Mouse (Mus musculus) liver, embryonic 14.5 days (tissue): Measurements from ENCODE around the gene Slc4a8. TPM values are rescaled to one million over a fixed set of nuclear protein-coding genes. Genes with fewer than 3 reads are reported as not detected.
A peak's percentile ranks its signal among the peaks of the same experiment; 100 is the strongest.

Source experiments
- ATAC-seq: fragments of 200-750 bp; cut with Nextera tagmentation; 2 replicates; pipeline ENCODE4 v1.8.0; 2017; ENCODE audit warnings: moderate number of reproducible peaks, mild to moderate bottlenecking, moderate library complexity; ENCODE audit not compliant: insufficient read depth
- DNase-seq, 3 experiments: peaks; one replicate each; pipeline ENCODE4 v3.0.0-alpha.2; 2012 to 2013; ENCODE audit warnings: low read depth in 3 of 3, low spot score in 3 of 3
- H3K27ac ChIP-seq: fragments of 300-500 bp; sonication (generic); 2 replicates; pipeline ENCODE4 v1.5.1; 2014; ENCODE audit warnings: moderate library complexity, mild to moderate bottlenecking, control low read depth, inconsistent platforms
- H3K27me3 ChIP-seq: fragments of 300-500 bp; sonication (generic); 2 replicates; pipeline ENCODE4 v1.6.1; 2014; ENCODE audit warnings: mild to moderate bottlenecking, low read length, moderate library complexity; ENCODE audit not compliant: control insufficient read depth, insufficient read depth
- H3K36me3 ChIP-seq: fragments of 300-500 bp; sonication (generic); replicated peaks from 2 replicates; pipeline ENCODE4 v1.6.1; 2014; ENCODE audit warnings: low read depth; ENCODE audit not compliant: control insufficient read depth, insufficient read depth
- H3K4me1 ChIP-seq, 2 experiments: fragments of 200-500 bp in 1 of 2; fragments of 300-500 bp in 1 of 2; sonication (generic) in 1 of 2; replicated peaks; 2 replicates each; pipeline ENCODE4 v1.6.1; 2012 to 2014; ENCODE audit warnings: antibody characterized with exemption in 1 of 2, inconsistent platforms in 1 of 2, low read length in 1 of 2; ENCODE audit not compliant: control insufficient read depth in 2 of 2, insufficient read depth in 2 of 2
- H3K4me2 ChIP-seq: fragments of 300-500 bp; sonication (generic); 2 replicates; pipeline ENCODE4 v1.6.1; 2014; ENCODE audit warnings: low read depth, mild to moderate bottlenecking, control low read depth, moderate library complexity
- H3K4me3 ChIP-seq, 2 experiments: fragments of 200-500 bp in 1 of 2; fragments of 300-500 bp in 1 of 2; sonication (generic) in 1 of 2; 2 replicates each; pipeline ENCODE4 v1.5.1; 2012 to 2014; ENCODE audit warnings: low read depth in 2 of 2, low read length in 2 of 2, mild to moderate bottlenecking in 2 of 2, control low read depth in 1 of 2, inconsistent platforms in 1 of 2, moderate library complexity in 1 of 2; ENCODE audit not compliant: insufficient read depth in 1 of 2
- H3K9ac ChIP-seq: fragments of 300-500 bp; sonication (generic); replicated peaks from 2 replicates; pipeline ENCODE4 v1.6.1; 2014; ENCODE audit warnings: mild to moderate bottlenecking, control low read depth, moderate library complexity
- H3K9me3 ChIP-seq: fragments of 300-500 bp; sonication (generic); 2 replicates; pipeline ENCODE4 v1.6.1; 2016; ENCODE audit warnings: low read length, mixed read lengths; ENCODE audit not compliant: control insufficient read depth
- CTCF ChIP-seq: IDR thresholded peaks from 2 replicates; pipeline ENCODE4 v1.5.1; 2016; ENCODE audit warnings: antibody characterized with exemption, low read depth, control low read depth
- EP300 ChIP-seq: IDR thresholded peaks from 2 replicates; pipeline ENCODE4 v1.6.1; 2016; ENCODE audit warnings: antibody characterized with exemption, low read depth
- WGBS: fragments of 180-500 bp; shearing (Covaris S2); extraction: QIAGEN DNeasy Blood & Tissue Kit; methylation state at CpG from one replicate; pipeline ENCODE4 v1.1.7; 2014; ENCODE audit not compliant: insufficient replicate concordance; 5-methylcytosine and 5-hydroxymethylcytosine counted together
- polyA plus RNA-seq, 2 experiments: library from polyadenylated mRNA; depleted of rRNA in 1 of 2; stranded (reverse) in 1 of 2; unstranded in 1 of 2; fragments of >200 nt; fragmentation: Nextera tagmentation in 1 of 2; extraction: Ambion mirVana in 1 of 2; gene quantifications; 2 replicates each; pipeline versions ENCODE4 v1.2.1 to v1.2.3; 2012 to 2014

The Slc4a8 gene
- polyA plus RNA-seq, 2 experiments: 0.16 to 0.55 TPM

GRCm38 (mm10) chr15:100748584-100748983 is 13.0 kb upstream of the Slc4a8 start:
- peak overlapping the region; percentile 88; the same call in 1 of the 2 replicates for H3K27ac ChIP-seq
- no peak for TF ChIP-seq EP300
- no peak for TF ChIP-seq CTCF
- no peak for DNase-seq
- 69% methylated on average over 3 of the region's 3 CpGs for WGBS
- H3K27me3 ChIP-seq: no peaks in the 10 kb centered on the region
- no peak overlapping the region for H3K9ac ChIP-seq
- no peak overlapping the region for H3K4me3 ChIP-seq
- peaks cover 37 to 38% of the 10 kb centered on the region in 2 experiments for H3K4me1 ChIP-seq
- no peaks in the 10 kb centered on the region for H3K9me3 ChIP-seq
- ATAC-seq: no peak
- H3K4me2 ChIP-seq: peak overlapping the region; percentile 97
- no peaks in the 10 kb centered on the region for H3K36me3 ChIP-seq

GRCm38 (mm10) chr15:100749751-100750538 is 11.6 kb upstream of the Slc4a8 start:
- H3K27ac ChIP-seq: no peak overlapping the region

GRCm38 (mm10) chr15:100752439-100752838 is 9.1 kb upstream of the Slc4a8 start:
- 56% methylated on average over 2 of the region's 2 CpGs for WGBS

More at GRCm38 (mm10) chr15:100749751-100750538, 11.6 kb upstream of the Slc4a8 start:
- DNase-seq: peak in 2 of 3 experiments; percentile 67 to 69
- Histone ChIP-seq H3K4me2 (no peak overlapping the region), H3K36me3 (no peaks in the 10 kb centered on the region), H3K4me3 (no peak overlapping the region), H3K4me1 (peaks cover 38 to 39% of the 10 kb centered on the region in 2 experiments), H3K27me3 (no peaks in the 10 kb centered on the region; the same call in 1 of the 2 replicates), H3K9me3 (no peaks in the 10 kb centered on the region), H3K9ac (0 out of 2 replicates have a peak overlapping the region, but pooled peaks have one; percentile 32)
- WGBS: 32% methylated on average over 10 of the region's 10 CpGs
- ATAC-seq: no peak
- no peak for TF ChIP-seq CTCF
- TF ChIP-seq EP300: no peak

GRCm38 (mm10) chr15:100753045-100753444 is 8.5 kb upstream of the Slc4a8 start:
- Histone ChIP-seq H3K4me1 (peaks cover 21 to 22% of the 10 kb centered on the region in 2 experiments), H3K9ac (no peak overlapping the region), H3K4me2 (no peak overlapping the region), H3K27ac (no peak overlapping the region), H3K4me3 (no peak overlapping the region), H3K36me3 (no peaks in the 10 kb centered on the region), H3K9me3 (no peaks in the 10 kb centered on the region), H3K27me3 (no peaks in the 10 kb centered on the region; the same call in 1 of the 2 replicates)
- no peak for TF ChIP-seq CTCF
- no peak for TF ChIP-seq EP300
- ATAC-seq (no peak), DNase-seq (no peak)
- WGBS: 67% methylated on average over 5 of the region's 5 CpGs

More at GRCm38 (mm10) chr15:100752439-100752838, 9.1 kb upstream of the Slc4a8 start:
- no peak overlapping the region for H3K4me2 ChIP-seq
- H3K36me3 ChIP-seq: no peaks in the 10 kb centered on the region
- peaks cover 26 to 27% of the 10 kb centered on the region in 2 experiments for H3K4me1 ChIP-seq
- no peaks in the 10 kb centered on the region for H3K9me3 ChIP-seq
- TF ChIP-seq CTCF (no peak), EP300 (no peak)
- DNase-seq: no peak
- ATAC-seq: no peak
- H3K27ac ChIP-seq: no peak overlapping the region
- H3K27me3 ChIP-seq: no peaks in the 10 kb centered on the region; the same call in 1 of the 2 replicates
- H3K4me3 ChIP-seq: no peak overlapping the region
- H3K9ac ChIP-seq: no peak overlapping the region

GRCm38 (mm10) chr15:100754041-100754440 is 7.5 kb upstream of the Slc4a8 start:
- WGBS: 37% methylated on average over 7 of the region's 7 CpGs
- ATAC-seq (no peak), DNase-seq (no peak)
- no peaks in the 10 kb centered on the region; the same call in 1 of the 2 replicates for H3K27me3 ChIP-seq
- H3K27ac ChIP-seq: no peak overlapping the region
- H3K4me3 ChIP-seq: no peak overlapping the region
- H3K4me2 ChIP-seq: no peak overlapping the region
- no peaks in the 10 kb centered on the region for H3K9me3 ChIP-seq
- H3K9ac ChIP-seq: no peak overlapping the region
- H3K36me3 ChIP-seq: no peaks in the 10 kb centered on the region
- TF ChIP-seq CTCF (no peak), EP300 (no peak)
- H3K4me1 ChIP-seq: peaks cover 12 to 15% of the 10 kb centered on the region in 2 experiments
